Mouse (Mus musculus): ENCODE measurements around the gene Arhgef39. TPM values are rescaled to one million over a fixed set of nuclear protein-coding genes. Genes with fewer than 3 reads are reported as not detected.

The Arhgef39 gene
- polyA plus RNA-seq, 1 experiment from 2014 or later: 51.8 TPM

GRCm38 (mm10) chr4:43478906-43479832 lies 20.3 kb downstream of the Arhgef39 start:
- H3K27me3 ChIP-seq (ENCODE audit: insufficient read depth, low read length): no peaks in the 10 kb centered on the region
- H3K4me1 ChIP-seq (ENCODE audit: insufficient read depth): no peaks in the 10 kb centered on the region
- 45% methylated on average over 24 of the region's 24 CpGs for WGBS
- H3K4me3 ChIP-seq (ENCODE audit: low read depth, low read length): no peak overlapping the region
- H3K27ac ChIP-seq (ENCODE audit: low read depth): no peak overlapping the region
- peak; percentile 67 for TF ChIP-seq CTCF (IDR thresholded peaks at IDR 0.05; ENCODE audit: low read depth)
- H3K36me3 ChIP-seq (ENCODE audit: insufficient read depth): no peaks in the 10 kb centered on the region
- peak overlapping the region; percentile 39; the same call in 1 of the 2 replicates for H3K4me2 ChIP-seq
- DNase-seq (peak; percentile 88), ATAC-seq (ENCODE audit: insufficient read depth) (no peak)
- H3K9ac ChIP-seq: no peak overlapping the region
- H3K9me3 ChIP-seq (ENCODE audit: low read depth, low read length): no peaks in the 10 kb centered on the region

DNA sequence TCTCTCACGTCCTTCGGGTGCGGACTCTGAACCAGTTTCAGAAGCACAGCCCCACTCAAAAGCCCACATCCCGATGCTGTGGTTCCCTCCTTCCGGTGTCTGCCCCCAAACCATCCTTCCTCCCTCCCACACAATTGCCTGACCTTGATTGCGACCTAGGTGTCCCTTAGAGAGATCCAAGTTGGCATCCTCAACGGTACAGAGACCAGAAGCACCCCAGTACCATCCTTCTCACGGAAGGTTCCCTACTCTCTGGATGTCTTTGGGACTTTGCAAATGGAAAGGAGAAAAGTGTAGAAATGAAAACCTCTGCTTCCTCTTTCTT lies 21.0 kb downstream of the Arhgef39 start:
- Histone ChIP-seq H3K4me1 (ENCODE audit: insufficient read depth) (no peaks in the 10 kb centered on the region), H3K4me3 (ENCODE audit: low read depth, low read length) (peak overlapping the region; percentile 31), H3K9ac (peak overlapping the region; percentile 43), H3K4me2 (peak overlapping the region; percentile 58), H3K27me3 (ENCODE audit: insufficient read depth, low read length) (no peaks in the 10 kb centered on the region), H3K9me3 (ENCODE audit: low read depth, low read length) (no peaks in the 10 kb centered on the region), H3K27ac (ENCODE audit: low read depth) (no peak overlapping the region; the same call in 1 of the 2 replicates), H3K36me3 (ENCODE audit: insufficient read depth) (no peaks in the 10 kb centered on the region)
- no peak for DNase-seq
- ATAC-seq (ENCODE audit: insufficient read depth): peak; percentile 51; the same call in 1 of the 2 replicates
- WGBS: 44% methylated on average over 8 of the region's 8 CpGs
- no peak for TF ChIP-seq CTCF (IDR thresholded peaks at IDR 0.05; ENCODE audit: low read depth)

DNA sequence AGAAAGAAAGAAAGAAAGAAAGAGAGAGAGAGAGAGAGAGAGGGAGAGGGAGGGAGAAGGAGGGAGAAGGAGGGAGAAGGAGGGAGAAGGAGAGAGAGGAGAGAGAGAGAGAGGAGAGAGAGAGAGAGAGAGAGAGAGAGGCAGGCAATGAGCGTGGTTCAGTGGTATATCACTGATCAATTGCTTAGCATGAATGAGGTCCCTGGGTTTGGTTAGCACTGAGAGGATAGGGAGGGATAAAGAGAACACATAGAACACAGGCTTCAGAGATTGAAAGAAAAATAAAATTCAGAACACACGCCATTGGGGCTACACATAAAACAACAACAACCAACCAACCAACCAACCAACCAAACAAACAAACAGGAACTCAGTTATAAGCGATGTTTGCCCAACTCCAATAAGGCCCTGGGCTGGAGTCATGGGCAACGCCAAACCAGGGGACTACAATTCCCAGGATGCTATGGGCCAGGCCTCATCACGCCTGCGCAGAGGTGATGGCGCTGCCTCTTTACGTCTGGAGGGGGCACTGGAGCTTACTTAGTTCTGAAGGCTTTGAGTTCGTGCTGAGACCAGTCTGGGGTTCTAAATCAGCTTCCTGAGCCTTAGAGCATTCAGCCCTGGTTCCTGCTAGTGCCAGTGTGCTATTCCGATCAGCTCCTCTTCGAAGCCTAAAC lies 21.5 kb downstream of the Arhgef39 start:
- Histone ChIP-seq H3K27me3 (ENCODE audit: insufficient read depth, low read length) (no peaks in the 10 kb centered on the region), H3K4me3 (ENCODE audit: low read depth, low read length) (peak overlapping the region; percentile 31), H3K9me3 (ENCODE audit: low read depth, low read length) (no peaks in the 10 kb centered on the region), H3K4me2 (peak overlapping the region; percentile 58), H3K4me1 (ENCODE audit: insufficient read depth) (no peaks in the 10 kb centered on the region), H3K36me3 (ENCODE audit: insufficient read depth) (no peaks in the 10 kb centered on the region), H3K9ac (peak overlapping the region; percentile 43), H3K27ac (ENCODE audit: low read depth) (no peak overlapping the region; the same call in 1 of the 2 replicates)
- WGBS: 18% methylated on average over 11 of the region's 11 CpGs
- TF ChIP-seq CTCF (IDR thresholded peaks at IDR 0.05; ENCODE audit: low read depth): peak; percentile 65
- ATAC-seq (ENCODE audit: insufficient read depth) (peak; percentile 95), DNase-seq (peak; percentile 95)

DNA sequence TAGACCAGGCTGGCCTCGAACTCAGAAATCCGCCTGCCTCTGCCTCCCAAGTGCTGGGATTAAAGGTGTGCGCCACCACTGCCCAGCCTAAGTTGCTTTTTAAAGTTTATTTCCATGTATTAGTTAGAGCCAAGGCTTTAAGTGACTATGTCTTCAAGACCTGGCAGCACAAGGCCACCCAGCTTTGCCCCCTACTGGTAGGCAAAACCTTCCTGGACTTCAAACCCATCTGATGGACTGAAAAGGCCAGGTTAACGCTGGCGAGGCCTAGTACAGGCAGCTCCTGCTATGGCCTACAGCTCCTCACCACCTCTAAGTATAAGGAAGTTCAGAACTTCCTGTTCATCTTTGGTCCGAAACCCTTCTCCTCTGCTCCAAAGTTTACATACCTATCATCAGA lies 22.9 kb downstream of the Arhgef39 start:
- ATAC-seq (ENCODE audit: insufficient read depth) (no peak), DNase-seq (no peak)
- Histone ChIP-seq H3K9ac (no peak overlapping the region), H3K36me3 (ENCODE audit: insufficient read depth) (no peaks in the 10 kb centered on the region), H3K9me3 (ENCODE audit: low read depth, low read length) (no peaks in the 10 kb centered on the region), H3K4me1 (ENCODE audit: insufficient read depth) (no peaks in the 10 kb centered on the region), H3K4me2 (no peak overlapping the region), H3K27me3 (ENCODE audit: insufficient read depth, low read length) (no peaks in the 10 kb centered on the region), H3K4me3 (ENCODE audit: low read depth, low read length) (no peak overlapping the region), H3K27ac (ENCODE audit: low read depth) (no peak overlapping the region)
- peak; percentile 32 for TF ChIP-seq CTCF (IDR thresholded peaks at IDR 0.05; ENCODE audit: low read depth)
- WGBS: 82% methylated on average over 6 of the region's 6 CpGs

DNA sequence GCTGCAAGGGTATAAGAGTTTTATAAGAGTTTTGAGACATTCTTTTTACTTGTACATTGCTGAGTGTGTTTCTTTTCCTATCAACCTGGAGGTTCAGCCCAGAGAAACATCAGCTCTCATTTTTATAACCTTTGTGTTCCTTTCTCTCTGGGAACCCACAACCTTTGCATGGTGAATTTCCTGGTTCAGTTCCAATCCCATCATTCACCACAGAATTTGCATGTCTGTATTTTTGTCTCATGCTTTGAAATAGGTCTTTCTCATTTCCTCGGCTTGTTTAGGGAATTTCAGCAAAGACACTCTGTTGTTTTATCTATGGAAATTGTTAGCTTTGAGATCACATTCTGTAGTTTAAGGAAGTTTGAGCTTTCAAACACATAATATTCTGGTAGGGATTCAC lies 25.9 kb downstream of the Arhgef39 start:
- DNase-seq (no peak), ATAC-seq (ENCODE audit: insufficient read depth) (no peak)
- Histone ChIP-seq H3K4me3 (ENCODE audit: low read depth, low read length) (no peak overlapping the region), H3K27me3 (ENCODE audit: insufficient read depth, low read length) (no peaks in the 10 kb centered on the region), H3K36me3 (ENCODE audit: insufficient read depth) (no peaks in the 10 kb centered on the region), H3K9me3 (ENCODE audit: low read depth, low read length) (no peaks in the 10 kb centered on the region), H3K4me2 (no peak overlapping the region), H3K9ac (no peak overlapping the region), H3K4me1 (ENCODE audit: insufficient read depth) (no peaks in the 10 kb centered on the region), H3K27ac (ENCODE audit: low read depth) (no peak overlapping the region)
- TF ChIP-seq CTCF (IDR thresholded peaks at IDR 0.05; ENCODE audit: low read depth): no peak
- WGBS: 61% methylated on average over 1 of the region's 1 CpGs

GRCm38 (mm10) chr4:43470301-43470700 lies 29.2 kb downstream of the Arhgef39 start:
- no peak for ATAC-seq (ENCODE audit: insufficient read depth)
- TF ChIP-seq CTCF (IDR thresholded peaks at IDR 0.05; ENCODE audit: low read depth): no peak
- no peak for DNase-seq
- H3K4me3 ChIP-seq (ENCODE audit: low read depth, low read length): no peak overlapping the region
- WGBS: 84% methylated on average over 10 of the region's 10 CpGs
- H3K4me2 ChIP-seq: no peak overlapping the region
- no peaks in the 10 kb centered on the region for H3K36me3 ChIP-seq (ENCODE audit: insufficient read depth)
- H3K9me3 ChIP-seq (ENCODE audit: low read depth, low read length): no peaks in the 10 kb centered on the region
- no peaks in the 10 kb centered on the region for H3K27me3 ChIP-seq (ENCODE audit: insufficient read depth, low read length)
- no peak overlapping the region for H3K9ac ChIP-seq
- H3K4me1 ChIP-seq (ENCODE audit: insufficient read depth): no peaks in the 10 kb centered on the region
- H3K27ac ChIP-seq (ENCODE audit: low read depth): no peak overlapping the region

DNA sequence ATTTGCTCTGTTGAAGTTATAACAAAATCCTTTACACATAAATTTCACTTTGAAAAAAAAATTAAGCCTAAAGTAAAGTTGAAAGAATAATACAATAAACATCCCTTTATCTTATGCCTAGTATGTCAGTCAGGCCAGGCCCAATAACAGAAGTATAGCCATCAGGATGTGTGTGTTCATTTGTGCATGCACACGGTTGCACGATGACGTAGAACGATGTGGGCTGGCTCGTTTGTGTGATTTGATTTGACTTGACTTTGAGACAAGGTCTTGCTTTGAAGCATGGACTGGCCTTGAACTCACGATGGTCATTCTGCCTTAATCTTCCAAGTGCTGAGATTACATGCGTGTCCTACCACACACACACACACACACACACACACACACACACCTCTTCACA lies 32.6 kb downstream of the Arhgef39 start:
- Histone ChIP-seq H3K36me3 (ENCODE audit: insufficient read depth) (no peaks in the 10 kb centered on the region), H3K27ac (ENCODE audit: low read depth) (no peak overlapping the region), H3K27me3 (ENCODE audit: insufficient read depth, low read length) (no peaks in the 10 kb centered on the region), H3K4me1 (ENCODE audit: insufficient read depth) (no peaks in the 10 kb centered on the region), H3K4me3 (ENCODE audit: low read depth, low read length) (no peak overlapping the region), H3K9ac (no peak overlapping the region), H3K4me2 (no peak overlapping the region), H3K9me3 (ENCODE audit: low read depth, low read length) (no peaks in the 10 kb centered on the region)
- ATAC-seq (ENCODE audit: insufficient read depth) (no peak), DNase-seq (no peak)
- no peak for TF ChIP-seq CTCF (IDR thresholded peaks at IDR 0.05; ENCODE audit: low read depth)
- 84% methylated on average over 7 of the region's 7 CpGs for WGBS
